Mouse (Mus musculus): ENCODE results near the gene H1fnt. TPM values are rescaled to one million over a fixed set of nuclear protein-coding genes. Genes with fewer than 3 reads are reported as not detected.

The H1fnt gene
- polyA plus RNA-seq, 1 experiment from 2014 or later, result not detected

DNA sequence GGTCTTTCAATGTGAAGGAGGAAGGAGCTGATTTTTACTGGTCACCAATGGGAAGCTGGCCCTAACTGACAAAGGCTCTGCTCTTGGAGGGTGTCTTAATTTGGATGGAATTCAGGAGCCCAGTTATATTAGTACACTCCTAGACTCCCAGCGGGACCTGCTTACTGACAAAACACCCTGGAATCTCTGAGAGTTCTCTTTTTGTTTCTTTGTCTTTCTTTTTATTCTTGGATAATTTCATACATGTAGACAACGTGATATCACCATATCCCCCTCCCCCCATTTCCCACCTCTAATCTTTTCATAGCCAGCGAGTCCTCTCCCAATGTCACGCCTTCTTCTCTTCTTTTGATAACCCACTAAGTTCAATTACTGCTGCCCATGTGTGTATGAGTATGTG lies 22.7 kb downstream of the H1fnt start, which contains the start of gene Olfr286:
Gene Olfr286 (minus strand): TSS at position 101 of the 400 bp plus-strand sequence.
- no peaks in the 10 kb centered on the region for H3K4me1 ChIP-seq (ENCODE audit: control insufficient read depth, insufficient read depth, low read length)
- no peak for ATAC-seq (ENCODE audit: insufficient number of reproducible peaks, insufficient read depth, low FRiP score, low read depth)
- no peak within 1 kb of the TSS for H3K4me2 ChIP-seq (replicated peaks; ENCODE audit: low read depth, low read length)
- no peak within 1 kb of the TSS for H3K4me3 ChIP-seq (ENCODE audit: low read depth, low read length)
- H3K9ac ChIP-seq (replicated peaks; ENCODE audit: low read depth, low read length), result no peak within 1 kb of the TSS
- H3K27me3 ChIP-seq (ENCODE audit: control insufficient read depth, insufficient read depth, low read length), result no peaks in the 10 kb centered on the region
- no peak within 1 kb of the TSS for H3K27ac ChIP-seq (ENCODE audit: low read length)
- H3K9me3 ChIP-seq (ENCODE audit: control insufficient read depth, low read depth, low read length), result no peaks in the 10 kb centered on the region
- WGBS, result 90% methylated on average over 4 of the region's 4 CpGs
- no peaks in the 10 kb centered on the region for H3K36me3 ChIP-seq (ENCODE audit: control insufficient read depth, insufficient read depth, low read length)

DNA sequence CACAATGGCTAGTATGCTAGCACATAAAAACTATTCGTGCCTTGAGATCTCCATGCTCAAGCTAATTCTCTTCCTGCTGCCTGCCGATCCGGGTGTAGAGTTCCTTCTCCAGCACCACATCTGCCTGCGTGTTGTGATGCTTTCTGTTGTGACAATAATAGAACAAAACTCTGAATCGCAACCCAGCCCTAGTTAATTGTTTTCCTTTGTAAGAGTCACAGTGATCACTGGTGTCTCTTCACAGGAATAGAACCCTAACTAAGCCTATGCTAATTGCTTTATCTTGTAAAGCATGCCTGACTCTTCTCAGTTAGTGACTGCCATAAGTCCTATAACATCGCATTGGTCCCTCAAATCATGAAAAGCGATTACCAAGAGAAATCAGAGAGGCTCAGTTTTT lies 31.0 kb downstream of the H1fnt start:
- ATAC-seq (ENCODE audit: insufficient number of reproducible peaks, insufficient read depth, low FRiP score, low read depth), result no peak
- Histone ChIP-seq H3K36me3 (ENCODE audit: control insufficient read depth, insufficient read depth, low read length) (no peaks in the 10 kb centered on the region), H3K4me3 (ENCODE audit: low read depth, low read length) (no peak overlapping the region), H3K27ac (ENCODE audit: low read length) (no peak overlapping the region), H3K4me2 (replicated peaks; ENCODE audit: low read depth, low read length) (no peak overlapping the region), H3K9ac (replicated peaks; ENCODE audit: low read depth, low read length) (no peak overlapping the region), H3K9me3 (ENCODE audit: control insufficient read depth, low read depth, low read length) (no peaks in the 10 kb centered on the region), H3K4me1 (ENCODE audit: control insufficient read depth, insufficient read depth, low read length) (no peaks in the 10 kb centered on the region), H3K27me3 (ENCODE audit: control insufficient read depth, insufficient read depth, low read length) (no peaks in the 10 kb centered on the region)
- WGBS, result 76% methylated on average over 7 of the region's 7 CpGs

DNA sequence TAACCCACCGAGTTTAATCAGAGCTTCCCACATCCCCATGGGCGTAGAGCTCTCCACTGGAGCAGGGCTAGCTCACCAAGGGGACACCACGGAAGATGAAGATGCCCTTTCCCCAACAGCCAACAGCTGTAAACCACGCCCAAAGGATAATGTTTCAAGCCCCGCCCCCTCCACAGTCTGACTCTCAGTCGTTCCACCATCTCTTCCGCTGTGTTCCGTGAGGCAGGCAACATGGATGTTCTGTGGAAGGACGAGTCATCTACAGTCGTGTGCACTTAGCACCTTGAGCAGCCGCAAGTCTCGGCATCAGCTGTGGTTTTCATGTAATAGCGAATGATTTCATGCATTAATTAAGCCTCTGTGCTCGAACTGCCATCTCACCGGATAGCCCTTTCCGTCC lies 31.5 kb downstream of the H1fnt start:
- Histone ChIP-seq H3K27me3 (ENCODE audit: control insufficient read depth, insufficient read depth, low read length) (no peaks in the 10 kb centered on the region), H3K27ac (ENCODE audit: low read length) (no peak overlapping the region), H3K4me3 (ENCODE audit: low read depth, low read length) (no peak overlapping the region), H3K9me3 (ENCODE audit: control insufficient read depth, low read depth, low read length) (no peaks in the 10 kb centered on the region), H3K36me3 (ENCODE audit: control insufficient read depth, insufficient read depth, low read length) (no peaks in the 10 kb centered on the region), H3K4me2 (replicated peaks; ENCODE audit: low read depth, low read length) (no peak overlapping the region), H3K9ac (replicated peaks; ENCODE audit: low read depth, low read length) (no peak overlapping the region), H3K4me1 (ENCODE audit: control insufficient read depth, insufficient read depth, low read length) (no peaks in the 10 kb centered on the region)
- WGBS, result 42% methylated on average over 16 of the region's 16 CpGs
- no peak for ATAC-seq (ENCODE audit: insufficient number of reproducible peaks, insufficient read depth, low FRiP score, low read depth)

DNA sequence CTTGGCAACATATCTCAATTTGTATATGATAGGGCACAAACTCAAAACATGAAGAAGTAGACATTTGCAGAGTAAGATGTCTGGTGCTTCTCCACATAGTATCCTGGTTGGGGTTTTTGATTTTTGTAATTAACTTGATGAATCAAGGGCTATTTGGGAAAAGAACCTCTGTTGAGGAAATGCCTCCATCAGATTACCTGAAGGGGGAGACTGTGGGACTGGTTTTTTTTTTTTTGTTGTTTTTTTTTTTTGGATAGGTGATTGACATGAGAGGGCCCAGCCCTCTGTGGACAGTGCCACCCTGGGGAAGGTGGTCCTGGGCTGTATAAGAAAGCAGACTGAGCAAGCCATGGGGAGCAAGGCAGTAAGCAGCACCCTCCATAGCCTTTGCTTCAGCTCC lies 34.7 kb downstream of the H1fnt start:
- H3K4me2 ChIP-seq (replicated peaks; ENCODE audit: low read depth, low read length), result no peak overlapping the region
- H3K4me1 ChIP-seq (ENCODE audit: control insufficient read depth, insufficient read depth, low read length), result no peaks in the 10 kb centered on the region
- no peaks in the 10 kb centered on the region for H3K9me3 ChIP-seq (ENCODE audit: control insufficient read depth, low read depth, low read length)
- ATAC-seq (ENCODE audit: insufficient number of reproducible peaks, insufficient read depth, low FRiP score, low read depth), result no peak
- no peaks in the 10 kb centered on the region for H3K27me3 ChIP-seq (ENCODE audit: control insufficient read depth, insufficient read depth, low read length)
- H3K9ac ChIP-seq (replicated peaks; ENCODE audit: low read depth, low read length), result no peak overlapping the region
- H3K36me3 ChIP-seq (ENCODE audit: control insufficient read depth, insufficient read depth, low read length), result no peaks in the 10 kb centered on the region
- H3K4me3 ChIP-seq (ENCODE audit: low read depth, low read length), result no peak overlapping the region
- H3K27ac ChIP-seq (ENCODE audit: low read length), result no peak overlapping the region

DNA sequence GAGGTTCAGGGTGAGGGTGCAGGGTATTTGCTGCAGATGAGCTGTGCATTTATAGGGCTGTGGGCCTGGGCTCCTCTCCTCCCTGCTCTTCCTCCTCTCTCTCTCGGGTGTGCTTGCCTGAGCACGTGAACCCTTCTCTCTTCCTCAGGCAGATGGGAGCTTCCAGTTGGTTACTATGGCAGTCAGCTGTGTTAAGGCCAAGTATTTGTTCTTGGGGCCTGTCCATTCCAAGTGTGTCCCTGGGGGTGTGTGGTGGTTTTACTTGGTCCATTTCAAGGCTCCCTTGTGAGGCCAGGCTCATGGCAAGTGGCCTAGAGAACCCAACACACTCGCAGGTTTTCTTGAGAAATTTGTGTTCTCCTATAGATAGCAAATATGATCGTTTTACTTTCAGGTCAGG lies 36.2 kb downstream of the H1fnt start, which contains the start of the genes Gm44579 and Olfr287:
Gene Gm44579 (minus strand): TSS at position 101 of the 400 bp plus-strand sequence.
Gene Olfr287 (minus strand): TSS at position 180 of the 400 bp plus-strand sequence.
- Histone ChIP-seq H3K9ac (replicated peaks; ENCODE audit: low read depth, low read length) (no peak within 1 kb of the TSS), H3K27me3 (ENCODE audit: control insufficient read depth, insufficient read depth, low read length) (no peaks in the 10 kb centered on the region), H3K9me3 (ENCODE audit: control insufficient read depth, low read depth, low read length) (no peaks in the 10 kb centered on the region), H3K4me3 (ENCODE audit: low read depth, low read length) (no peak within 1 kb of the TSS), H3K36me3 (ENCODE audit: control insufficient read depth, insufficient read depth, low read length) (no peaks in the 10 kb centered on the region), H3K4me2 (replicated peaks; ENCODE audit: low read depth, low read length) (no peak within 1 kb of the TSS), H3K27ac (ENCODE audit: low read length) (no peak within 1 kb of the TSS), H3K4me1 (ENCODE audit: control insufficient read depth, insufficient read depth, low read length) (no peaks in the 10 kb centered on the region)
- 82% methylated on average over 4 of the region's 4 CpGs for WGBS
- ATAC-seq (ENCODE audit: insufficient number of reproducible peaks, insufficient read depth, low FRiP score, low read depth), result no peak

DNA sequence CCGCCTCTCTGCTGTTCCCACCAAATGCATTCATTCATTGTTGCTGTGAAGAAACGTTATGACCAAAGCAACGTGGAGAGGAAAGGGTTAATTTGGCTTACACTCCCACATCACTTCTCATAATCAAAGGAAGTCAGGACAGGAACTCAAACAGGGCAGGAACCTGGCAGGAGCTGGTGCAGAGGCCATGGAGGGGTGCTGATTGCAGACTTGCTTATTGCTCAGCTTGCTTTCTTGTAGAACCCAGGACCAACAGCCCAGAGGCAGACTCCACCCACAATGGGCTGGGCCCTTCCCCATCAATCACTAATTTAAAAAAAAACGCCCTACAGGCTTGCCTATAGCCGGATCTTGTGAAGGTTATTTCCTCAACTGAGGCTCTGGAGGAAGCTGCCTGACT lies 43.0 kb downstream of the H1fnt start:
- ATAC-seq (ENCODE audit: insufficient number of reproducible peaks, insufficient read depth, low FRiP score, low read depth), result no peak
- no peak overlapping the region for H3K4me2 ChIP-seq (replicated peaks; ENCODE audit: low read depth, low read length)
- H3K27me3 ChIP-seq (ENCODE audit: control insufficient read depth, insufficient read depth, low read length), result no peaks in the 10 kb centered on the region

DNA sequence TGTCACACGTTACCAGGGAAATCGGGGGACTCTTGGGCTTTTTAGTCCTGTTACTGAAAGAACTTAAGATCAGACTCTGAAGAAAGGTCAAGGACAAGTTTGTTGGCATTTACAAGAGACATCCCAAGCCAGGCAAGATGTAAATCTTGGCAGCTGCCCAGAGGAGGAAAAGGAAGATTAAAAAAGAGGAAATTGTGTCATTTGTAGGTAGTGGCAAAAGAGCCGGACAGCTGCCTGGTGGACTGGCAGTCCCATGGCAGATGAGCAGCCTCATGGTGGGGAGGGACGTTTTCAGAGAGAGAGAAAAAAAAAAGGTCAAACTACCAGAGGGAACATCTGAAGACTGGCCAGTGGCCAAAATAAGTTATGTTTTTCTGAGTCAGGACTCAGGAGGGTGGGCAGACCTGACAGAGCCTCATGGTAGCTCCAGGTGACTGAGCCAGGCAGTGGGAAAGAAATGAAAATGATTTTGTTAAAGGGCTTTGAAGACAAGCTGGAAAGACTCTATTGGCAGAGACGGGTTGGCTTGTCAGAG lies 43.7 kb downstream of the H1fnt start:
- Histone ChIP-seq H3K27me3 (ENCODE audit: control insufficient read depth, insufficient read depth, low read length) (no peaks in the 10 kb centered on the region), H3K9me3 (ENCODE audit: control insufficient read depth, low read depth, low read length) (no peaks in the 10 kb centered on the region), H3K4me3 (ENCODE audit: low read depth, low read length) (no peak overlapping the region), H3K4me1 (ENCODE audit: control insufficient read depth, insufficient read depth, low read length) (no peaks in the 10 kb centered on the region), H3K9ac (replicated peaks; ENCODE audit: low read depth, low read length) (no peak overlapping the region), H3K27ac (ENCODE audit: low read length) (no peak overlapping the region), H3K36me3 (ENCODE audit: control insufficient read depth, insufficient read depth, low read length) (no peaks in the 10 kb centered on the region), H3K4me2 (replicated peaks; ENCODE audit: low read depth, low read length) (no peak overlapping the region)
- WGBS, result 72% methylated on average over 5 of the region's 5 CpGs
- no peak for ATAC-seq (ENCODE audit: insufficient number of reproducible peaks, insufficient read depth, low FRiP score, low read depth)

More for the DNA sequence above, 43.0 kb downstream of the H1fnt start:
- Histone ChIP-seq H3K4me3 (ENCODE audit: low read depth, low read length) (no peak overlapping the region), H3K9ac (replicated peaks; ENCODE audit: low read depth, low read length) (no peak overlapping the region), H3K9me3 (ENCODE audit: control insufficient read depth, low read depth, low read length) (no peaks in the 10 kb centered on the region), H3K36me3 (ENCODE audit: control insufficient read depth, insufficient read depth, low read length) (no peaks in the 10 kb centered on the region), H3K4me1 (ENCODE audit: control insufficient read depth, insufficient read depth, low read length) (no peaks in the 10 kb centered on the region), H3K27ac (ENCODE audit: low read length) (no peak overlapping the region)
- 60% methylated on average over 5 of the region's 5 CpGs for WGBS

DNA sequence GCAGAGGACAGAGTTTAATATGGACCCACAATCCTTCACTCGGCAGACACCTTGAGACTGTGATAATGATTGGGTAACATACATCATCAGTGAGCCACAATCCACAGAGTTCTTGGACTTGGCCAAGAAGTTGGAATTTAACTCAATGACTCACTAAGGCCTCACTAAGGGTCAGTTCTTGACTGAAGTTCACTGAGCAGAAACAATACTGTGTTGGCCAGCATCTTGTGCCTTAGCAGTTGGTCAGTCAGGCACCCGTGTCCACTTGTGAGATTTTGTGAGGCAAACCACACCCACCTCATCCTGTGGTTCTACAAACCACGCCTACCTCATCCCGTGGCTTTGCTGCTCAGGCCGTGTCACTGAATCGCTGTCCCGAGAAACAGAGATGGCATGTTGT lies 47.4 kb downstream of the H1fnt start:
- Histone ChIP-seq H3K4me2 (replicated peaks; ENCODE audit: low read depth, low read length) (no peak overlapping the region), H3K36me3 (ENCODE audit: control insufficient read depth, insufficient read depth, low read length) (no peaks in the 10 kb centered on the region), H3K9me3 (ENCODE audit: control insufficient read depth, low read depth, low read length) (no peaks in the 10 kb centered on the region), H3K9ac (replicated peaks; ENCODE audit: low read depth, low read length) (no peak overlapping the region), H3K27ac (ENCODE audit: low read length) (no peak overlapping the region), H3K4me3 (ENCODE audit: low read depth, low read length) (no peak overlapping the region), H3K4me1 (ENCODE audit: control insufficient read depth, insufficient read depth, low read length) (no peaks in the 10 kb centered on the region), H3K27me3 (ENCODE audit: control insufficient read depth, insufficient read depth, low read length) (no peaks in the 10 kb centered on the region)
- no peak for ATAC-seq (ENCODE audit: insufficient number of reproducible peaks, insufficient read depth, low FRiP score, low read depth)
- 75% methylated on average over 7 of the region's 7 CpGs for WGBS

Data from stomach, embryonic 14.5 days (tissue).